10 mouse cellular contexts compared by ENCODE assay signal in the genomic region with DNA sequence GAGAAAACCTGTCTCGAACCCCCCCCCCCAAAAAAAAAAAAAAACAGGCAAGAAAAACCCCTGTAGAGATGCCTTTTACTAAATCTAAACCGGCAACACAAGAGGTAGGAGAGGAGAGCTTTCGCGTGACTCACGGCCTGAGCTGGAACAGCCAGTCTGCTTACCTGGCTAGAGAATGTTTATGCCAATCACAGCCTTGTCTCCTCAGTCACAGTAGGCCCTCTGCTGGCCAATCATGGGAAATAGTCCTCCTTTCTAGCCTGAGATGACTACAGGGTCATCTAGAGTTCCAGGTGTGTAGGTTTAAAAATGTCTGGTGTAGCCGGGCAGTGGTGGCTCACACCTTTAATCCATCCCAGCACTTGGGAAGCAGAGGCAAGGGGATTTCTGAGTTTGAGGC. TPM values are rescaled to one million over a fixed set of nuclear protein-coding genes. Genes with fewer than 3 reads are reported as not detected.
DNase-seq lines count a peak whose midpoint lies in the region; ATAC-seq and TF ChIP-seq lines count a peak whose summit lies in the region.
"Had no signal": no experiment of that assay in that cellular context is flagged by ENCODE, and none has a peak within 500 bp of the region (broad histone marks: within the 10 kb centered on the region; RNA-seq: fewer than 3 reads in every experiment).

No protein-coding gene starts in this region.

- peak; percentile 67 for TF ChIP-seq CTCF in forebrain, postnatal 0 days (IDR thresholded peaks at IDR 0.05; ENCODE audit: low read depth)
- peak; percentile 86 for TF ChIP-seq CTCF in intestine, postnatal 0 days (IDR thresholded peaks at IDR 0.05; ENCODE audit: low read depth)

- no peak overlapping the region for H3K9ac ChIP-seq in forebrain, postnatal 0 days
- no peak overlapping the region for H3K9ac ChIP-seq in forebrain, embryonic 12.5 days
- no peak overlapping the region for H3K9ac ChIP-seq in intestine, postnatal 0 days (ENCODE audit: low read depth, low read length)
- H3K9ac ChIP-seq: hindbrain, embryonic 15.5 days had no signal

- peaks cover 15% of the 10 kb centered on the region for H3K4me1 ChIP-seq in forebrain, postnatal 0 days (ENCODE audit: insufficient read depth)
- peaks cover 31% of the 10 kb centered on the region for H3K4me1 ChIP-seq in forebrain, embryonic 12.5 days
- H3K4me1 ChIP-seq in intestine, postnatal 0 days (replicated peaks; ENCODE audit: control insufficient read depth, insufficient read depth, low read length): peaks cover 16% of the 10 kb centered on the region

- 20% methylated on average over 6 of the region's 6 CpGs for WGBS in forebrain, postnatal 0 days
- 35% methylated on average over 6 of the region's 6 CpGs for WGBS in forebrain, embryonic 12.5 days
- 17% methylated on average over 6 of the region's 6 CpGs for WGBS in intestine, postnatal 0 days

- DNase-seq in forebrain, postnatal 0 days: no peak
- peak; percentile 30 for DNase-seq in urinary bladder, adult 2 months (ENCODE audit: low spot score)
- DNase-seq in urinary bladder, postnatal 4 days (ENCODE audit: low spot score in 2 of 2): no peak
- peak; percentile 65 to 79 for DNase-seq in urinary bladder, postnatal 36 days (ENCODE audit: low spot score in 2 of 2)

- H3K36me3 ChIP-seq in forebrain, postnatal 0 days (ENCODE audit: insufficient read depth): no peaks in the 10 kb centered on the region
- no peaks in the 10 kb centered on the region for H3K36me3 ChIP-seq in forebrain, embryonic 12.5 days (replicated peaks)
- H3K36me3 ChIP-seq in intestine, postnatal 0 days (ENCODE audit: control insufficient read depth, insufficient read depth): no peaks in the 10 kb centered on the region
- H3K36me3 ChIP-seq: hindbrain, embryonic 15.5 days had no signal

- H3K27ac ChIP-seq in forebrain, postnatal 0 days (ENCODE audit: low read depth, low read length): no peak overlapping the region
- H3K27ac ChIP-seq in forebrain, embryonic 12.5 days: no peak overlapping the region
- H3K27ac ChIP-seq in intestine, postnatal 0 days (ENCODE audit: low read depth, low read length): no peak overlapping the region
- H3K27ac ChIP-seq: hindbrain, embryonic 15.5 days had no signal

- no peaks in the 10 kb centered on the region for H3K9me3 ChIP-seq in forebrain, postnatal 0 days (ENCODE audit: low read length)
- no peaks in the 10 kb centered on the region for H3K9me3 ChIP-seq in forebrain, embryonic 12.5 days
- no peaks in the 10 kb centered on the region for H3K9me3 ChIP-seq in intestine, postnatal 0 days (ENCODE audit: control insufficient read depth)
- H3K9me3 ChIP-seq: hindbrain, embryonic 15.5 days had no signal

- no peak overlapping the region for H3K4me3 ChIP-seq in forebrain, postnatal 0 days (ENCODE audit: low read depth, low read length)
- no peak overlapping the region for H3K4me3 ChIP-seq in forebrain, embryonic 12.5 days (replicated peaks)
- no peak overlapping the region for H3K4me3 ChIP-seq in intestine, postnatal 0 days (ENCODE audit: low read depth, low read length)
- H3K4me3 ChIP-seq: hindbrain, embryonic 15.5 days had no signal

- no peak for ATAC-seq in forebrain, postnatal 0 days
- no peak for ATAC-seq in forebrain, embryonic 12.5 days (ENCODE audit: low FRiP score)
- ATAC-seq in common myeloid progenitor, adult 5-6 weeks (replicated peaks; ENCODE audit: low read depth, poor library complexity, severe bottlenecking): peak; percentile 53
- ATAC-seq in intestine, postnatal 0 days: peak; percentile 25
- peak; percentile 50; the same call in 1 of the 2 replicates for ATAC-seq in megakaryocyte-erythroid progenitor cell, adult 5-6 weeks (replicated peaks; ENCODE audit: low FRiP score, low TSS enrichment, poor library complexity, severe bottlenecking)

- H3K4me2 ChIP-seq in forebrain, postnatal 0 days (ENCODE audit: low read depth): no peak overlapping the region
- no peak overlapping the region for H3K4me2 ChIP-seq in forebrain, embryonic 12.5 days
- no peak overlapping the region for H3K4me2 ChIP-seq in intestine, postnatal 0 days (replicated peaks; ENCODE audit: low read depth)
- H3K4me2 ChIP-seq: hindbrain, embryonic 15.5 days had no signal

- H3K27me3 ChIP-seq in forebrain, postnatal 0 days (ENCODE audit: insufficient read depth, low read length): no peaks in the 10 kb centered on the region
- H3K27me3 ChIP-seq in forebrain, embryonic 12.5 days: peaks cover 7% of the 10 kb centered on the region; the same call in 1 of the 2 replicates
- H3K27me3 ChIP-seq in intestine, postnatal 0 days (replicated peaks; ENCODE audit: control insufficient read depth, insufficient read depth, low read length): no peaks in the 10 kb centered on the region
- H3K27me3 ChIP-seq: hindbrain, embryonic 15.5 days had no signal

RNA-seq across cellular contexts. Expression of gene Zfp598, which starts 2.1 kb away (rescaled TPM):
- total RNA-seq in forebrain, postnatal 0 days (2014; rRNA removed): 31.2 and 41.5 TPM in 2 replicates
- polyA plus RNA-seq in forebrain, postnatal 0 days (2015; fragmentation: Nextera tagmentation; extraction: Ambion mirVana): 14.6 and 15.0 TPM in 2 replicates
- polyA plus RNA-seq in forebrain, embryonic 12.5 days (2016; fragmentation: Nextera tagmentation; extraction: Ambion mirVana): 25.5 and 26.9 TPM in 2 replicates
- polyA plus RNA-seq in urinary bladder, adult 2 months (2012; rRNA removed): 42.9 and 54.2 TPM in 2 replicates
- total RNA-seq in common myeloid progenitor, adult 5-6 weeks (2017): 20.0 and 25.4 TPM in 2 replicates
- 13.4 and 13.5 TPM in 2 replicates for polyA plus RNA-seq in intestine, postnatal 0 days (2015; fragmentation: Nextera tagmentation; extraction: Ambion mirVana)
- total RNA-seq in megakaryocyte-erythroid progenitor cell, adult 5-6 weeks (2014; fragmentation: Nextera tagmentation): 44.9 and 65.2 TPM in 2 replicates
- total RNA-seq in megakaryocyte-erythroid progenitor cell, adult 5-6 weeks (2017): 24.7 and 32.1 TPM in 2 replicates

RNA-seq across cellular contexts. Expression of gene Npw, which starts 9.2 kb away (rescaled TPM):
- not detected in 2 replicates for total RNA-seq in forebrain, postnatal 0 days (2014; rRNA removed)
- 0.64 and 0.96 TPM in 2 replicates for polyA plus RNA-seq in forebrain, postnatal 0 days (2015; fragmentation: Nextera tagmentation; extraction: Ambion mirVana)
- not detected in 2 replicates for polyA plus RNA-seq in forebrain, embryonic 12.5 days (2016; fragmentation: Nextera tagmentation; extraction: Ambion mirVana)
- 0.62 and 0.80 TPM in 2 replicates for polyA plus RNA-seq in urinary bladder, adult 2 months (2012; rRNA removed)
- total RNA-seq in common myeloid progenitor, adult 5-6 weeks (2017): 0.27 and 1.4 TPM in 2 replicates
- polyA plus RNA-seq in intestine, postnatal 0 days (2015; fragmentation: Nextera tagmentation; extraction: Ambion mirVana): 0.20 TPM in 1 of 2 replicates, not detected in the other
- total RNA-seq in megakaryocyte-erythroid progenitor cell, adult 5-6 weeks (2014; fragmentation: Nextera tagmentation): 2.0 TPM in 1 of 2 replicates, not detected in the other
- not detected in 2 replicates for total RNA-seq in megakaryocyte-erythroid progenitor cell, adult 5-6 weeks (2017)
- polyA plus RNA-seq: neural tube, embryonic 14.5 days had no signal

RNA-seq across cellular contexts. Expression of gene Slc9a3r2, which starts 17.3 kb away (rescaled TPM):
- 43.5 and 54.5 TPM in 2 replicates for total RNA-seq in forebrain, postnatal 0 days (2014; rRNA removed)
- 42.0 and 48.3 TPM in 2 replicates for polyA plus RNA-seq in forebrain, postnatal 0 days (2015; fragmentation: Nextera tagmentation; extraction: Ambion mirVana)
- 18.3 and 21.9 TPM in 2 replicates for polyA plus RNA-seq in forebrain, embryonic 12.5 days (2016; fragmentation: Nextera tagmentation; extraction: Ambion mirVana)
- 59.2 and 63.5 TPM in 2 replicates for polyA plus RNA-seq in urinary bladder, adult 2 months (2012; rRNA removed)
- total RNA-seq in common myeloid progenitor, adult 5-6 weeks (2017): 1.3 and 1.4 TPM in 2 replicates
- polyA plus RNA-seq in intestine, postnatal 0 days (2015; fragmentation: Nextera tagmentation; extraction: Ambion mirVana): 26.5 and 30.1 TPM in 2 replicates
- 1.0 TPM in 1 of 2 replicates, not detected in the other for total RNA-seq in megakaryocyte-erythroid progenitor cell, adult 5-6 weeks (2014; fragmentation: Nextera tagmentation)
- 0.38 and 1.6 TPM in 2 replicates for total RNA-seq in megakaryocyte-erythroid progenitor cell, adult 5-6 weeks (2017)

RNA-seq across cellular contexts. Expression of gene Syngr3, which starts 22.3 kb away (rescaled TPM):
- total RNA-seq in forebrain, postnatal 0 days (2014; rRNA removed): 218 and 221 TPM in 2 replicates
- polyA plus RNA-seq in forebrain, postnatal 0 days (2015; fragmentation: Nextera tagmentation; extraction: Ambion mirVana): 255 and 290 TPM in 2 replicates
- polyA plus RNA-seq in forebrain, embryonic 12.5 days (2016; fragmentation: Nextera tagmentation; extraction: Ambion mirVana): 27.8 and 33.5 TPM in 2 replicates
- 0.58 and 0.62 TPM in 2 replicates for polyA plus RNA-seq in urinary bladder, adult 2 months (2012; rRNA removed)
- total RNA-seq in common myeloid progenitor, adult 5-6 weeks (2017): not detected in 2 replicates
- 6.0 and 6.2 TPM in 2 replicates for polyA plus RNA-seq in intestine, postnatal 0 days (2015; fragmentation: Nextera tagmentation; extraction: Ambion mirVana)
- total RNA-seq in megakaryocyte-erythroid progenitor cell, adult 5-6 weeks (2014; fragmentation: Nextera tagmentation): not detected in 2 replicates
- total RNA-seq in megakaryocyte-erythroid progenitor cell, adult 5-6 weeks (2017): not detected in 2 replicates

RNA-seq across cellular contexts. Expression of gene Gfer, which starts 28.5 kb away (rescaled TPM):
- 34.5 and 34.7 TPM in 2 replicates for total RNA-seq in forebrain, postnatal 0 days (2014; rRNA removed)
- polyA plus RNA-seq in forebrain, postnatal 0 days (2015; fragmentation: Nextera tagmentation; extraction: Ambion mirVana): 35.4 and 38.0 TPM in 2 replicates
- 49.1 and 50.2 TPM in 2 replicates for polyA plus RNA-seq in forebrain, embryonic 12.5 days (2016; fragmentation: Nextera tagmentation; extraction: Ambion mirVana)
- 21.0 and 23.7 TPM in 2 replicates for polyA plus RNA-seq in urinary bladder, adult 2 months (2012; rRNA removed)
- total RNA-seq in common myeloid progenitor, adult 5-6 weeks (2017): 30.9 and 44.6 TPM in 2 replicates
- polyA plus RNA-seq in intestine, postnatal 0 days (2015; fragmentation: Nextera tagmentation; extraction: Ambion mirVana): 42.0 and 42.2 TPM in 2 replicates
- 39.2 and 44.6 TPM in 2 replicates for total RNA-seq in megakaryocyte-erythroid progenitor cell, adult 5-6 weeks (2014; fragmentation: Nextera tagmentation)
- total RNA-seq in megakaryocyte-erythroid progenitor cell, adult 5-6 weeks (2017): 67.2 and 87.0 TPM in 2 replicates

Comparison
In these comparisons a context has a peak if more than half of its experiments do, and no peak if none do; other contexts are left out.
1. DNase-seq: peak in urinary bladder, adult 2 months (single experiment) and urinary bladder, postnatal 36 days (2 of 2); none in forebrain, postnatal 0 days (single experiment) and urinary bladder, postnatal 4 days (0 of 2).
2. ATAC-seq: peak in common myeloid progenitor, adult 5-6 weeks (single experiment), intestine, postnatal 0 days (single experiment) and megakaryocyte-erythroid progenitor cell, adult 5-6 weeks (single experiment); none in forebrain, postnatal 0 days (single experiment) and forebrain, embryonic 12.5 days (single experiment).